Mouse (Mus musculus) neural tube, embryonic 10.5 days (tissue): Measurements from ENCODE around the gene Gli3.
A peak's percentile ranks its signal among the peaks of the same experiment; 100 is the strongest.

Experiments used
- DNase-seq: peaks from one replicate; pipeline ENCODE4 v3.0.0-alpha.2; 2017; ENCODE audit warnings: low spot score; ENCODE audit errors: extremely low spot score

Gli3 gene

DNA sequence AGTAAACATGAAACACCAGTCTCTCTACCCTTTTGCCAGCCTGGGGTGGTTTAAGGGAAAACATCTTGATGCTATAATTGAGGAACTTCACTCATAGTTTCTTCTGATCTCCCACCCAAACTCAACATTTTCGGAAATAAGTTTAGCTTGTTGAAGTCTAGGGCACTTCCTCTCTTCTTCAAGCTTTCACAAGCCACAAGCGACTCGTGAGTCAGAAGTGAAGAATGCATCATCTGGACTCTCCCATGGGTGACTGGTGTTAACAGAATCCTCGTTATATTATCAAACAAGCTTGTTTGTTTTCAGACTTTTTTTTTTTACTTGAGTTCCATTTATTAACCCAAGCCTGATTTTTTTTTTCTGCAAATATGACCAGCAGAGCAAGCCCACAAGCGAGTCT lies 197.5 kb downstream of the Gli3 start:
- DNase-seq: no peak

DNA sequence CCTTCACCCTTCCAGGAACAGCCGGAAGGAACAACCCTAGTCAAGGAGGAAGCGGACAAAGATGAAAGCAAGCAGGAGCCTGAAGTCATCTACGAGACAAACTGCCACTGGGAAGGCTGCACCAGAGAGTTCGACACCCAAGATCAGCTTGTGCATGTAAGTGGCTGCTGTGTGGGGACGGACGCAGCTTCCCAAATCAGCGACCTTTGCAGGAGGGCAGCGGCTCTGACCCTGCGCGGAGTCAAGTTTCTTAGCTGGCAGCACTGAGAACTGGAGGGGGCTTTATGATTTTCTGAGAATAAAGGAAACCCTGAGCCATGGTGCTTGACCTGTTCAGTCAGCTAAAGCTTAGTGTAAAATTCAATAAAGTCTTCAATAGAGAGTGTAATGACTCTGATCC lies 199.3 kb downstream of the Gli3 start:
- DNase-seq: peak; percentile 32

DNA sequence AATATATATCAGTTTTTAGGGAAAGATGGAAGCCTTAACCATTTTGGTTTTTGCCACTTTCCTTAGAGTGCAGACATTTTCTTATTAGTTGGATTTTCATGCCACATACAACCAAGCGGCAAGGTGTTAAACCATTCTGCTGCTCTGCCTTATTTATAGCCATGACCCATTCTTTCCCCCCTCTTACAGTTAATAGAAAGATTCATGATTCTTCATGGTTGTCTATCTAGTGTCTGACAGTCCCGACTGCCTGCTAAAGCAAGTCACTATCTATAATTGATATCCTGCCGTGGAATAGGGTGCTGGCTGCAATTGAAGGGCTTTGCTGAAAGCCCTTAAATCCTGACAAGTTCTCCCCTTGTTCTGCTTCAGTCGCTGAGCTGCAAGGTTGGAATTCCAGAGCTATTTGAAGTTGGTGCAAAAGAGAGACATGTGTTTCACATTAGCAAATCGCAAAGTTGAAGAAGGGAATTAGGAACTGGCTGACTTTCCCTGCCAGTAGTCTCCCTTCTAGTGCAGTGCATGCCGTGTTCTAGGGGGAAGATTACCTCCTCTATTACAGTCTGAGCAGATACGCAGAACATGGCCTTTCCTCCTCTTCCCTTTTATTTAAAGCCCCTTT lies 201.7 kb downstream of the Gli3 start:
- DNase-seq: peak; percentile 26

DNA sequence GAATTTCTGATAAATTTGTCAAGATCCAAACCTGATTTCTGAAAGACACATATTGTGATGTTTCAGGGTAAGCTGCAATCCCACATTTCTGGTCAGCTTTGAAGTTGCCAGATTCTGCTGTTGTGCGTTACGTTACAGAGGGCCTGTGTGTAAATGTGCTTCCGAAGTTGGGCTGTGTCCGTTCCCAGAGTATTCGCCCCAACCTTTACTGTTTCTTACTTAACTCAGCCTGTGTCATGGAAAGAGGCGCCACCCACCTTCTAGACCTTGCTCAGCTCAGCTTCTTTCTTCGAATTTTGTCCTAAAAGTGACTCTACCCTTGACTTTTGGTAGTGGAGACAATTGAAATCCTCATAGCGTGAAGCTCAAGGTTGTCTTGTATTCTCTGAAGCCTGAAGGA lies 202.5 kb downstream of the Gli3 start:
- DNase-seq: no peak

DNA sequence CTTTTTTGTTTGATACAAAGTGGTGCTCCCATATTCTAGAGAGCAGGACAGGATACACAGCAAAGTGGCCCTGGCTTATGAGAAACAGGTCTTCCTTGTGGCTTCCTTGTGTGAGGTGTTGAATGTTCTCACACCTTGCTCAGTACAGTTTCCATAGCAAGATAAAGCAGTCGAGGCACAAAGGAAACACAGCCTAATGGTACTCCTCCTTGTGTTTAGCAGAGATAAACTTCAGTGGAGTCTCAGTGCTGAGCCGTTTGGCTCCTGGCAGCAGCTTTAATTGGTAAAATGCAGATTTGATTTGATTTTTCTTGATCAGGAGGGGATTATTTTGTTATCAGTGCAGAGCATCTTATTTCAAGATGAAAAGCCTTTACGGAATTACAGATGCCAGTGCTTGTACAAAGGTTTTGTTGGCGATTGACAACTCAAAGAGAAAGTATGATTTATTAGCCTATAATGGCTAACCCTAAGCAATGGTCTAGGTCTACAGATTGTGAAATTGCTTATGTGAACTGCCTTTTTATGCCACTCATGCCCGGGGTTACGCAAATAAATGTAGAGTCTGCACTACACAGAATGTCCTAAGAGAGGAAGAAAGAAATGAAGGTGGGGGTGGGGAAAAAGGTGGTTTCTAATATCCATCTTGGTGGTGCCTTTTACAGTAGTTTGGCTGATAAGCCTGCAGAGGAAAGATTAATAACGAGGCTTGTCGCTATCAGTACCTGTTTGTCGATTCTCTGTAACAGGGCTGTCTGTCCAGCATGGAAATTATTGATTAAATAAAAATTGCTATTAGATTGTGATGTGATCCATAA lies 207.3 kb downstream of the Gli3 start:
- no peak for DNase-seq

DNA sequence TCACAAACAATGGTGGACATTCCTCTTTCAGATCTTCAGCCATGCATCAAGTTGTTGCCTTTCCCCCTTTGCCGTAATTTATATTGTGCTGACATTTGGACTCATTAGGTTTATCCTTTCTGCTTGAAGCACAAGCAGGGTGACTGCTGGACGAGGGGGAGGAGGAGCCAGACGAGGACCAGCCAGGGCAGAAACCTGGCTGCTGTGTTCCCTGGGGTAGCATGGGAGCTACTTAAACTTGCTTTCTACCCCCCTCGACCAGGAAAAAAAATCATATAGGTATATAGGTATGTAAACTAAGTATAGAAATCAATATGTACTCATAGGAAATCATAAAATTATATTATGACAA lies 207.9 kb downstream of the Gli3 start:
- no peak for DNase-seq

DNA sequence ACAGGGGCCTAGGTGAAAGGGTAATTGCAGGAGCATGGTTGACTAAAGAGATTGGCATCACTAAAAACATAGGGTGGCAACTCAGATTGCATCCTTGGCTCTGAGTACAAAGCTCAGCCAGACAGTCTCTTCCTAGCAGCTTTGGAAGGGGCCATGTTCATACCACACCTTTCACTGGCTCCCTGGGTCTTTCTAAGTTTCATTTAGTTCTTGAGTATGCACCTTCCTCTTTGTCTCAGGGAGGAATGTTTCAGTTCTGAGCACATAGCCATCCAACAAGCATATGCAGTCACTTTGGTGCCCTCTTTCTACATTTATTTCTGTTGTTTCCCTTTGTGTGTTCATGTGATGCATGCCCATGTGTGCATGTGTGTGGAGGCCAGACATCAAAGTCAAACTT lies 212.4 kb downstream of the Gli3 start:
- DNase-seq: no peak

DNA sequence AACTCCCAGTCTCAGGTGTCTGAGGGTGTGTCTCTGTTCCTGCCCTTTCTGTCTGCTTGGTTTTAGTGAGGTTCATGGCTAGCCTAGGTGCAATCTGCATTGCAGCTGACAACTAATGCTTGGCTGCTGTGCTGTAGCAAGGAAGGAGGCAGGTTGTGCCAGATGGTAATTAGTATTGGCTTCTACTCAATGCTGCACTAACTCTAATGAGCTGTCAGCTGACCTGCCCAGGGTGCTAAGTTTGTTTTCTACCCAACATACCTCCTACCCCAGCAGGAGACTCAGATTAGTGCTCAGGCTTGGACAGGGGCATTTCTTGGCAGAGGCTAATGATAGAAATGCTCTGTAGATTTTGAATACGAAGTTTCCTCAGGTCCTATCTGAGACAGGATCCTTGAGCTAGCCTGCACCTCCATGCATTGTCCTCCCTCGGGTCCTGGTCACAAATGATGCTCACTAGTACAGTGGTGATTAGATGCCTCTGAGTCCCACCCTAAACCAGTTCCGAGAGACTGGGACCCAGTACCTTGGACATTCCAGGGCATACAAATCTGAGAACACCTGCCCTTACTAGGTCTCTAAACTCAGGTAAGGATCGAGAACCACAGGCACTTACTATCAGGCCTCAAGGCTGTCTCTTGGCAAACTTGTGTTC lies 214.2 kb downstream of the Gli3 start:
- no peak for DNase-seq

DNA sequence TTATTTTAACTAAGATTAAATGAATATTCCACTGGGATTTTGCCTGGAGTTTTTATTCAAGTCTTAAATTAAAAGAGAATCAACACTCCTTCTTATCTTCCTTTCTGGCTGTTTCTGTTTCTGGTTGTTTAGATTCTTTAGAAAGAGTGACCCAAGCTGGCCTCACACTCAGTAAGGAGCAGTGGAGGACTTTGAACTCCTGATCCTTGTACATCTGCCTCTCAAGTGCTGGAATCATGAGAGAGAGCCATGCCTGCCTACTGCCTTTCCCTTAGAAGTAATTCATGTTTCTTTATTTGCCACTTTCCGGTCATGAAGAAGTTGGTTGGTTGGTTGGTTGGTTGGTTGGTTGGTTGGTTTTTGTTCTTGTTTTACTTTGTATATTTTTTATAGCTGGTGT lies 218.5 kb downstream of the Gli3 start:
- no peak for DNase-seq

DNA sequence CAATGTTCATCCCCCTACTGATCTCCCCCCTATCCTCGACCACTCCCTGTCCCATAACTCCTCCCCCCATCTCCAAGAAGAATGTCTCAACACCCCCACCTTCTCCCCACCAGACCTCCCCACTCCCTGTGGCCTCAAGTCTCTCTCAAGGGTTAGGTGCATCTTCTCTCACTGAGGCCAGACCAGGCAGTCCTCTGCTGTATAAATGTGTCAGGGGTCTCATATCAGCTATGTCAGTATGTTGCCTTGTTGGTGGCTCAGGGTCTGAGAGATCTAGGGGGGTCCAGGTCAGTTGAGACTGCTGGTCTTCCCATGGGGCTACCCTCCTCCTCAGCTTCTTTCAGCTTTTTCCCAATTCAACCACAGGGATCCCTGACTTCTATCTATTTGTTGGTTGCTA lies 220.0 kb downstream of the Gli3 start:
- DNase-seq: no peak

DNA sequence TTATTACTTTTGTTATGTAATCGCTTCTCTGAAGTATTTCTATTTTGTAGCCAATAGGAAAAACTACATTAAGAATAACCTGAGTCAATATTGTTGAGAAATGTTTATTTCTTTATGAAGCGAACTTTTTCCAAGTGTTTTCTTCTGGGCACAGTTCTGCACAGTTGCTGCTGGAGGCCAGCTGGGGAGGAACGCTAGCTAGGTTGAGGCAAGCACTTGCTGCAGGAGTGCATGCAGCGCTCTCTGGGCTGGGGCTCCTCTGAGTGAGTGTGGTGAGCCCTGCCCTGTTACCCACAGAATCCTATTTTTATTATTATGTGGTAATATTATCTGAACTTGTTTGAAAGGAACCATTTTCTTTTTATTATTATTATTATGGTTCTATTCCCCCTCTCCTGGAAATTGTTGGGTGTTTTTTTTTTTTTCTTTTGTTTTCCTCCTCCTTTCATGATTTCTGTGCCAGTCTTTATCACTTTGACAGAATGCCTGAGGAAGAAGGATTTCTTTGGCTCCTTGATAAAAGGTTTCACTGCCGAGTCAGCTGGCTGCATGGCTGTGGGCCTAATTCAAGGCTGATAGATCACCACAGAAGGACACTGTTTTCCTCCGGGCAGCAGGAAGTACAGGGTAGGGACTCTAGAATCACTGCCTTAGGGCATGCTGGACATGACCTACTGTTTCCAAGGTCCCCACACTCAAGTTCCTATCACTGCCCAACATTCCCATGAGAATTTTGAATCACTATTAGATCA lies 225.2 kb downstream of the Gli3 start:
- no peak for DNase-seq

DNA sequence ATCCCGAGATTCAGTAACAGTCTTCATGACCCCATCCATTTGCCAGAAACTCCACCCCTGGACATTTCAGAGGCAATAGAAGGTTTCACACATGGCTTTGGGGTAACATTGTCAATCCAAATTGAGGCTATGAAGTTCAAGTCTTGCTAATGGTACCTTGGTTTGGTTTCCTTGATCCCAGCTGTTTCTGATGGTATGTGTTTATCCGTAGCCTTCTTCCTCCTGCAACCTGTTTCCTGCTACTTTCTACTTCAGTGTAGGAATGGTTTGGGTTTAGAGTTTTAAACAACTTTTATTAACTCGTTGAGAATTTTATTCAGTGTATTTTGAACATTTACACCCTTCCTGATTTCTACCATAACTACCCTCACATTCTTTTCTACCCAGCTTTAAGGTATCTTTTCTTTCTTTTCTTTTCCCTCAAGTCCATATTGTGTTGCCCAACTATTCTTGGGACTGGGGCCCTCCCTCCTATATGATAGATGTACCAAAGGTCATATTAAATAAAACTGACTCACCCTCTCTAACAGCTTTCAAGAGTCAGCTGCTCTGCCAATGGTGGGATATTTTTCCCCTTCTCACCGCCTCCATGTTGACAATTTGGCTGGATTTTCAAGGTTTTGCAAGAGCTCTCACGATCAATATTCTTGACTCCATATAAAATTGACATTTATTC lies 225.9 kb downstream of the Gli3 start:
- DNase-seq: no peak

DNA sequence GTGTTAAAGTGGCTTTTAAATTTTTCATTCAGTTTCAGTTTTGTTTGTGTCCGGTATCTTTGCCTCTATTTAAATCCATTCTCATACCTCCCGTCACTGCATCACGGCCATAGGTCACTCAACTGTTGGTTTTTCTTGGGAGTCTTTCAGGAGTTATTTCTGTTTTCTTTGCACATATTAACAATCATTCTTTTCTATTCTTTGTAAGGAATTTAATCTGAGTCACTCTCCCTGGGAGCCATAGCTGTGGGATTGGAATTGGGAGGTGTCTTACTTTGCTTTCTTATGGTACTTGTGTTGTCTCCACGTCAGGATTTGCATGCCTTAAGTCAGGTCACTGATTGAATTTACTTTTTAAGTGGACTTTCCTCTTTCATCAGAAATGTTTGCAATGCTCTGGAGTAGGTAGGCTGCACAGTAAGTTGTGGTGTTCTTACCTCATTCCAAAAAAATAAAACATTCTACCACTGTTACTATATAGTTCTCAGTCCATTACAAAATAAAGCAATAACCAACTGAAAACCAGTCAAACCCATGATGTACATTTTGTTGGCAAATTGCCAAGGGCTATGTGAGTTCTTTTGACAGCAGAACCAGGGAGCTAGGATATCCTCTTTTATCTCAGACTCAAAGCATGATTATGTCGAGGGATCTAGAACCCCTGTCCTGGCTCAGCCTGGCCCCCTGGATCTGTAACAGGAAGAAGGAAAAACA lies 228.9 kb downstream of the Gli3 start:
- DNase-seq: no peak

DNA sequence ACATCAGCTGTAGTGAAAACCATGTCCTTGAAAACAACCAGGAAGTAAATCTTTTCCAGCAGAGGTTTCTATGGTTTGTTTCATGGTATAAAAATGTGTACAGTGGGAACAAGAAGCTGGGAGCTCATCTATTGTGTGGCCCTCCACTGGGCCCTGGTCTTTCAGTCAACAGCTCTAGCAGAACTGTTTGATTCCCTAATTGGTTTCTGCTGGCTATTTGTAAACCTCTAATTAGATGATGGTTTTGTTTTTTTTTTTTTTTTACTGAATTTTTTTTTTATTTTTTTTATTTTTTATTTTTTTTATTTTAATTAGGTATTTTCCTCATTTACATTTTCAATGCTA lies 229.4 kb downstream of the Gli3 start:
- DNase-seq: no peak

DNA sequence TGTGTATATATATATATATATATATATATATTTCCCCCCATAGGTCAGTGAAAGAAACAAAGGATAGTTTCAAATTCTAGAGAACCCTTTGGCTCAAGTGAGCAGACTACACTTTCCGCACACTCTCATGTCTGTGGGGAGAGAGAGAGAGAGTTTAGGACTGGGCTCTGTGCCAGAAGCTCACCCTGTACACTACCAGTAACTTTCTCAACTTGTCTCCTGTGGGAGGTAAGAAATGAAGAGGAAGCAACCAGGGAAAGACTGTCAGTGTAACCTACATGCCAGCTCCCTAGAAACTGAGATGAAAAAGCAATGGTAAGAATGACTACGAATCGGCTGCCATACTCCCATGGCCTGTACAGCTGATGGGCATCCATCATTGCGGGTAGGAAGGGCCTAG lies 235.2 kb downstream of the Gli3 start:
- DNase-seq: no peak

DNA sequence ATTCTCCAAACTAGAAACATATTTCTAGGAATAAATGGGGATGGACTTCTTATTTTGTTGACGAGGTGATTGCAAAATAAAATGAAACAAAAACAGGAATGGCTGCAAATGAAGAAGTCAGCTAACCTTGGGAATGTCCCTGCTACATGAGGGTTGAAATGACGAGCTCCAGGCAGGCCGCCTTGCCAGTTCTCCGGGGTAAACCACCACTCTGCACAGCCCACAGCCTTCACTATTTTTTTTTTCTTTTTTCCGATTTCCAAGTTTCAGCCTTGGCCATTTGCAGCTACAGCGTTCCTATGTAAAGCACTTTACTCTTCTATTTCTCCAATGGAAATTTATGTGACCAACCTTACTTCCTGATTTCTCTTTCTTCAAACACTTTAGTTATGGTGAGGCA lies 236.1 kb downstream of the Gli3 start:
- no peak for DNase-seq

DNA sequence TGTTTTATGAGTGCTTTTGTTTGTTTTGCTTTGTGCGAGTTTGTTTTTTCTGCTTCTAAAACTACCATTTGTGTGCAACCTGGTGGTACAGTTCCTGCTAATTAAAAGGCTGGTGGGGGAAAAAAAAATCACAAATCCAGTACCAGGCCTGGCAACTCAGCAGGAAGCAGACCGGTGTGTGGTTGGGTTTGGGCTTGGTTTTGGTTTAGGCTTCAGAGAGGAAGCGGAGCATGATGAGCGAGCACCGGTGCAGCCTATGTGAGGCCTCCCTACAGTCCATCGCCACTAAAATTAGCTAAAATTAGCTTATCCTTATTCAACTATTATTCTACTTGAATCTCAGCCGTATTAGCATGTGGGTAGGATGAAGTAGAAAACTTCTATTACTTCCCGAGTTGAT lies 241.6 kb downstream of the Gli3 start:
- no peak for DNase-seq

DNA sequence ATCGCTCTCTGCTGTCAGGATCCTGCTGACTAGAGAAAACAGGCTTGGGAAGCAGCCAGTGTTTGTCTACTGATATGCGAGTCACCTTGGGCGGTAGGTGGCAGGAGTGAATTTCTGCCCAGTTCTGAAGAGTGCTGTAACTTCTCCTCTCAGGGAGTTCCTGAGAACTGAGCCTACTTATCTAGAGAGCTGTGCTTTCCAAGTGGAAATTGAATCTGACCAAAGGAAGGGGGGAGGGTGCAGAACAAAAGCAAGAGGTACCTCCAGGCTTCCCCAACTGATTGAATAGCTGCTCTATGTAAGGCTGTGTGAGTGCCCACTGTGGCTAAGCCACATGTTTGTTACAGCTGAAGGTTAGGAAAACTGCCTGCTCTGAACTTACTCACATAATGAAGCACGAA lies 244.4 kb downstream of the Gli3 start:
- DNase-seq: no peak

DNA sequence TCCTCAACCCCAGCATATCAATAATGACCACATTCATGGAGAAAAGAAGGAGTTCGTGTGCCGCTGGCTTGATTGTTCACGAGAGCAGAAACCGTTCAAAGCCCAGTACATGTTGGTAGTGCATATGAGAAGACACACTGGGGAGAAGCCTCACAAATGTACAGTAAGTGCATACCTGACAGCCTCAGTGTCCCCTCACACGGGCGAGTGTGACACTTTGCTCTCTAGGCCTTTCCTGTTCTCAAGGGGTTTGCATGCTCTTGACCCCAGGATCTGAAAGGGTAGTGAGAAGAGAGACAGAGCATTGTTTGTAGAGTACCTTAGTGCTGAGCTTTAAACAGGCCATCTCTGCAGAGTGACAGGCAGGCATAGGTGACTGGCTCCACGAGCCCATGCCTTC lies 250.5 kb downstream of the Gli3 start:
- DNase-seq: no peak

DNA sequence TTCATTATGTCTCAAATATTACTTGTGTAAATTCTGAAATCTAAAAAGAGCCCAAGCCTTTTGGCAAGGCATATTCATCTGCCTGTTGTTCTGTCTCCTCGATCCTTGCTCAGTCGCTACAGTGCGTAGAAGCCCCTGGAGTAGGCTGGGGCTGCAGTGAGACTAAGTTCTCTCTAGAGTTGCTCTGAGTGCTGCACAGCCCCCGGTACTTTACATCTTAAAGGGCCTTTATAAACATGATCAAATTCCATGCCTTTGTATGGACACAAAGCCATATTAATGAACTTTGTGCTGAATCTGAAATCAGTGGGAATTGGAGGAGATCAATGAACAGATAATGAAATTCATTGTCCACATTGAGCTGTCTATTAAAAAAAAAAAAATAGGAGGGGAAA lies 251.3 kb downstream of the Gli3 start:
- DNase-seq: no peak
